Mouse (Mus musculus) hematopoietic stem cell, adult 5-6 weeks (primary cell): ENCODE measurements at regions not wholly inside any gene's neighbourhood (a gene's known extent, or its start where the extent isn't known, plus 50 kb on each side); places are given as distances from the start of the nearest gene placed in this dataset.

Experiments used
- ATAC-seq, 2 experiments: fragments of 125-278 bp in 1 of 2; replicated peaks in 1 of 2; 2 replicates each; pipeline ENCODE4 v1.8.0; 2016 to 2017; ENCODE audit warnings: inconsistent platforms in 2 of 2, mild to moderate bottlenecking in 2 of 2, moderate number of reproducible peaks in 2 of 2, low read depth in 1 of 2, moderate TSS enrichment in 1 of 2; ENCODE audit not compliant: low FRiP score in 2 of 2, poor library complexity in 2 of 2, severe bottlenecking in 2 of 2, insufficient read depth in 1 of 2, low TSS enrichment in 1 of 2

- no peak for ATAC-seq
These were observed 320.4 kb downstream of the Synb start for GRCm38 (mm10) chr14:68973636-68974101.

DNA sequence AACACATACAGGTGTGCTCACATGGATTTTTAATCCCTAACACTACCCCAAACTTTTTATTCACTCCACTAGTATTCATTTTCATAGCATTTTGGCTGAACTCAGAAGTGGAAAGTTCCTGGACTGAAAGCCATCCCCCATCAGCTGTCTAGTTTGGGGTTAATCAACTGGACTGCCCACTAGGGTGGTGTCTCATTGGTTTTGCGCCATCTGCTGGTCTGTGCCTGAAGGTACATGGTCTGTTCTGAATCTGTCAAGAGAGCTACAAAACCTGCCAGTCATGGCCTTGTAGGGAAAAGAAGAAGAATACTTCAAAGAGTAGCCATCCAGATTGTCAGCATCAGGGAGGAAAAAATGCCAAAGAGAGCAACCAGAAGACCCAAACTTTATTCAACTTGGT is 327.3 kb downstream of the Synb start:
- peak; percentile 53 to 71; a peak in 3 of 4 replicates for ATAC-seq

- ATAC-seq, result no peak
These were observed 339.3 kb downstream of the Synb start for GRCm38 (mm10) chr14:68954577-68955460.

DNA sequence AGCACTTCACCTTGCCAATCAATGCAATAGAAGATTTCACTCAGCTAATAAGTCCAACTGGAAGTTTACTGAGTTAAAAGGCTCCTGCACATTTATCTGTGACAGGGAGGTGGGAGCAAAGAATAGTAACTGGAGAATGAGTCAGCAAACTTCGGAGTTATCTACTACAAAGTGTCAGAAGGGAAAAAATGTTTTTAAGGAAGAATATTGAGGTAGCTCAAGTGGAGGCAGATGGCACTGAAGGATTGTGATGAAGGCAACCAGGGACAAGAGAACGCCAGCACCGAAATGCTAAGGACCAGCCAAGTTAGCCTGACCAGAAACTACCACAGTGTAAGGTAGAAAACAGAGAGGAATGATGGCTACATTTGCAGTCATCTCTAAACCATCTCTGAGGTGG is 348.2 kb downstream of the Synb start:
- ATAC-seq, result no peak

DNA sequence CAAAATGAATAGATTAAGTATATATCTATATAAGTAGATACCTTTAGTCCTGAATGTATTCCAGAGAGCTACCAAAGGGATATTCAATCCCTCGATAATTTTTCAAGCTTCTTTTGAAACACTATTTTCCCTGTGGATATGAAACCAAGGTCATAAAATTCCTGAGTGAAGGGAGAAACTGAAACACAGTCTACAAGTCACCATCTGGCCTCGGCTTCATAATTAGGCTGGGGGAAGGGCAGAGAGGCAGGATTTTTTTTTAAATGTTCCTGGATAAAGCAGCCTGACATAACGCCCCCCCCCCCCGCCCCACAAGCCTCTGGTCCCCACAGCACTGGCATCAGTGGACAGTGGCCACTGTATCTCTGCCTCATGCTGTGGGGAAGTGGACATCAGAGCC is 348.7 kb downstream of the Synb start:
- no peak for ATAC-seq

DNA sequence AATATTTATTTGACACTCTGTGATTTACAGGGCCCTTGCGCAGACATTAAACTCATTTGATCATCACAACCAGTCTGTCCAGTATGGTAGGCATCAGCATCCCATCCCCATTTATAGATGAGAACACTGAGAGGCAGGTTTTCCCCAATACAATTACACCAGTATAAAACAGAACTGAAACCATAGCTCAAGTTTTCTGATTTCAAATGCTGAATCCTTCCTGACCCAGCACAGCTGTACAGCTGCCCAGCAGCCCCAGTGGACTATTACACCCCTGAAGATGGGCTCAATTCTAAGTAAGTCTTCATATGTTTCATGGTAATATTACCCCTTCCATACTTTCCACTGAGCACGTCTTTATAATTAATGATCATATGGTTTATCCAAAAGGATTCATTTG is 352.3 kb downstream of the Synb start:
- ATAC-seq, result no peak

- ATAC-seq, result no peak
These were observed 352.9 kb downstream of the Synb start for GRCm38 (mm10) chr14:68941132-68941690.

DNA sequence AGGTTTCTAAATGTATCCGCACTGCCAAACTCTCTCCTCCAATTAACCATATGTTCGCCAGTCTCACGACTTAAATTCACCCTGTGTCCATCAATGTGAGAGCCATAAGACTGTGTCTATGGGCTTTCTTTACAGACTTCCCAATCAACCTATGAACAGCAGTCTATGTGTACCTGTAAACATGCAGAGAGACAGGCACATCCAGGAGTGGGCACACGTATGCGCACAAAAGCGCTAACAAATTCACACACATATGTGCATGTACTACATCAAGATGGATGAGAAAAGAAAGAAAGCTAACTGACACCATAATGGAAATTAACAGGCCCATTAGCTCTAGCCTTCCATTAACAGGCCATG is 358.8 kb downstream of the Synb start:
- no peak for ATAC-seq

- no peak for ATAC-seq
These were observed 359.3 kb downstream of the Synb start for GRCm38 (mm10) chr14:68934611-68935302.

GRCm38 (mm10) chr14:68927814-68928213 is 366.3 kb downstream of the Synb start:
- peak; percentile 82 to 89 for ATAC-seq

DNA sequence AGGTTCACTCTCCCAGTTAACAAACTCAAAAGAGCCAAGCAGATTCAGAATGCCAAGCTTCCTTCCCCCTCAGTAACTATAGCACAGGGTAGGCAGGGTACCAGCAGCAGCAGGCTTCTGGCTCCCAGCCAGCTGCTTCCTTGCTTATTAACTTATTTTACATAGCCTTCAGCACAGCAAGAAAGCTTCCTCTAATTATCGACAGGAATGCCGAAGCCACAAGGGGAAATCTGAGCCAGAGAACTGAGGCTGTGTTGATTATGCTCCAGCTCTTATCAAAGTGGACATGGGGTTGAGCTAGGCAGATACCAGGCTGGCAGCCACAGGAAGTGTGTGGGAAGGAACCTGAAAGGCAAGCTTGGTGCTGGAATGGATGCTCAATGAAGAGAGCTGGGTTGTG is 371.0 kb downstream of the Synb start:
- ATAC-seq, result no peak

DNA sequence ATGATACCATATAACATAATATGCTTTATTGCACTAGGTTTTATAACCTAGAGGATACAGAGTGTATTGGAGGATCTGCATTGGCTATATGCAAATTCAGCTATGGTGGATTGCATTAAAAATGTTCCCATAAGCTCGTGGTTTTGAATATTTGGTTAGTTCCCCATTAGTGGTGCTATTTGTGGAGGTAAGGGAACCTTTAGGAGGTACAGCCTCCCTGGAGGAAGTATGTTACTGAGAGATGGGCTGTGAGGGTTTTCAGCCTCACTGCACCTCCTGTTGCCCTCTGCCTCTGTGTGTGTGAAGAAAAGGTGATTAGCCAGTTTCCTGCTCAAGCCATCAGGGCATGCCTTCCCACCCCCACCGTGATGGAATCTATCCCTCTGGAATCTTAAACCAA is 372.1 kb downstream of the Synb start:
- peak; percentile 66 to 74 for ATAC-seq

DNA sequence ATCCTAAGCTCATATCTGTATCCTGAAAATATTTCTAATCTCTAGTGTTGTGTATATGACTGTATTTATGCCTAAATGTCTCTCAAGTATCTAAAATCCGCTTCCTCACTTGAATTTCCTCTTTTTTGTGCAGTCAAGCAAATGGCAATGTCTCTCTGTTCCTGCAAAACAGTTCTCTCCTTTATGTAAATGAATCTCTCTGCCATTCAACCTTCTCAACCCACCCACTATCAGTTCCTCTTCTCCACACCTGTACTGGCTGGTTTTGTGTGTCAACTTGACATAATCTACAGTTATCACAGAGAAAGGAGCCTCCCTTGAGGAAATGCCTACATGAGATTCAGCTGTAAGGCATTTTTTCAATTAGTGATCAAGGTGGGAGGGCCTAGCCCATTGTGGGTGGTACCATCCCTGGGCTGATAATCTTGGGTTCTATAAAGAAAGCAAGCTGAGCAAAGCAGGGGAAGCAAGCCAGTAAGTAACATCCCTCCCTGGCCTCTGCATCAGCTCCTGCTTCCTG is 375.5 kb downstream of the Synb start:
- ATAC-seq, result no peak

DNA sequence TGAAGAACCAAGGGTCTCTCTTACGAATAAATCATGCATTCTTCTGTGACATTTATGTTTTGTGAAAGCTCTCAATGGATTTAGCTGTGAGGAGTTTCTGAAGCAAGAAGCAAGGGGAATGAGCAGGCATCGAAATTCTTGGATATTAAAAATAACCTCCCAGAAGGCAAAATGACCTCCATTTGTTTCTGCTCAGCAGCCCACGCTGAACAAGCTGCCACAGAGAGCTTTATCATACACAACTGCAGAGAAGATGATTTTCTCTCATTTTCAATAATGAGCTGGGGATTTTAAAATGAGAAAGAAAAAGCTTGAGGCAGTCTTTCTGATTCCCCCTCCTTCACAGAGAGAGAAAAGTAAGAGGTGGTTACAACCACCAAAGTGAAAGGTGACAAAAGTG is 394.2 kb downstream of the Synb start:
- ATAC-seq, result no peak

GRCm38 (mm10) chr14:68877171-68877570 is 416.9 kb downstream of the Synb start:
- ATAC-seq, result no peak

GRCm38 (mm10) chr14:68861071-68861470 is 433.0 kb downstream of the Synb start:
- ATAC-seq, result no peak

DNA sequence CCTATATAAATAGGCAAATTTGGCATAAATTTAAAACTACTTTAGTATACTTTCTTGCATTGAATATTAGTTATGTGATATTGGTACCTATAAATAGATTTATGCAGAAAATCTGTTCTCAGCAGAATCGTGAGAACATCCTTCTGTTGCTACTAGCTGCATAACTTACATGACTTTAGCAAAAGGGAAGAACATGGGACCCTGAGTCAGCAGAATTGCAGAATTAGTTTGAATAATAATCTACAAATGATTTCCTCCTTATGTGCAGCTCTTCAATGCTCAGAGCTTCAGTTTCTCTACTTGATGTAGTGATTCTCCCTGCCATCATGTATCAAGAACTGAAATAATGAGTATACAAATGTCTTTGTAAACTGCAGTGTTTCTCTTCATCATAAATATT is 436.2 kb downstream of the Synb start:
- ATAC-seq, result no peak

GRCm38 (mm10) chr14:68848506-68848905 is 445.6 kb downstream of the Synb start:
- ATAC-seq, result no peak
